Mouse (Mus musculus) naive thymus-derived CD4-positive, alpha-beta T cell, adult 2 months (primary cell): ENCODE measurements at regions not wholly inside any gene's neighbourhood (a gene's known extent, or its start where the extent isn't known, plus 50 kb on each side); places are given as distances from the start of the nearest gene placed in this dataset.
A peak's percentile ranks its signal among the peaks of the same experiment; 100 is the strongest.

Experiments used
- DNase-seq: peaks from one replicate; pipeline ENCODE4 v3.0.0-alpha.2; 2011; ENCODE audit warnings: low read depth

- no peak for DNase-seq
Measured at GRCm38 (mm10) chr10:68378212-68378611, 99.7 kb upstream of the Arid5b start.

DNA sequence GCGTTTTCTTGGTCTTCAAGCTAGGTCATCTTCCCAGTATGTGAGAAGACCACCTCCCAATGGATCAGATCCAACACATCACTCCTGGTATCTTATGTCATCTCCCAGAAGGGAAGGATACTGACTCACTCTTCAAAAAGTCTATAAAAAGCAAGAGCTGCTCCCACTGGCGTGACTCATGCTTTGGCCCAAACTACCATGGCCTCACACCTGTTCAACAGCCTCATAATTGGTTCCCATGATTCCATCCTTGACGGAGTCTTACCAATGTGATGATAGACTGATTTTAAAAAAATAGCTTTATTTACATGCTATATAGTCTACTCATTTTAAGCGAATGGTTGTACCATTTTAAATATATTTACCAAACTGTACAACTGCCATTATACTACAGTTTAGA, 98.9 kb upstream of the Arid5b start:
- DNase-seq: no peak

DNA sequence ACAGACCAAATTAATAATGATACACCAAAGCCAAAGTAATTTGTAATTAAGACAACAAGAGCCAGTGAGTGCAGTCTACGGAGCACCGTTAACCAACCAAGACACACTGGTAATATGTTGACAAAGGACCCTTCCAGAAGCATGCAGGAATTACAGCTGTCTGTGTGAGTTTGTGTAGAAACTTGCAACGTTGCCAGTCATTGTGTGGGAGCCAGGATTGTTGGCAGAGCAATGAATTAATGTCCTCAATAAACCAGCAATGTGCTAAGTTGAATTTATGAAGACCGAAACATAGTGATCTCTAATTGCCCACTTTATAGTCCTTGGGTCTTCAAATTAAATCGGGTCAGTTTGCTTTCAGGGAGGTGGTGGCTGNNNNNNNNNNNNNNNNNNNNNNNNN, 95.3 kb upstream of the Arid5b start:
- no peak for DNase-seq

GRCm38 (mm10) chr10:68371785-68372184, 93.2 kb upstream of the Arid5b start:
- DNase-seq: no peak

GRCm38 (mm10) chr10:68370986-68371385, 92.4 kb upstream of the Arid5b start:
- no peak for DNase-seq

GRCm38 (mm10) chr10:68366796-68367195, 88.3 kb upstream of the Arid5b start:
- no peak for DNase-seq

GRCm38 (mm10) chr10:68360765-68361483, 82.4 kb upstream of the Arid5b start:
- DNase-seq: no peak

DNA sequence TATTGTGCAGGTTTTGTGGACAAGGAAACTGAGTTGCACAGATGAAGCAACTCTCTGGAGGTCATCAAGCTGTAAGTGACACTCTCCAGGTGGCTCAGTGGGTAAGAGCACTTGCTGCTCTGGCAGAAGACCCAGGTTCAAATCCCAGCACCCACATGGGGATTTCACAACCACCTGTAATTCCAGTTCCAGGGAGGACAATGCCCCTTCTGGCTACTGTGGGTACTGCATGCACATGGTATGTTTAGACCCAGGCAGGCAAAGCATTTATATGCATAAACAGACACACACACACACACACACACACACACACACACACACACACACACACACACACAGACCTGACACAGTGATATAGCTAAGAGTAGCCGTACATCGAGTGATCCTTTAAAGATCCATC, 80.6 kb upstream of the Arid5b start:
- peak; percentile 20 for DNase-seq

- peak; percentile 46 for DNase-seq
Measured at GRCm38 (mm10) chr10:68356973-68357372, 78.4 kb upstream of the Arid5b start.

DNA sequence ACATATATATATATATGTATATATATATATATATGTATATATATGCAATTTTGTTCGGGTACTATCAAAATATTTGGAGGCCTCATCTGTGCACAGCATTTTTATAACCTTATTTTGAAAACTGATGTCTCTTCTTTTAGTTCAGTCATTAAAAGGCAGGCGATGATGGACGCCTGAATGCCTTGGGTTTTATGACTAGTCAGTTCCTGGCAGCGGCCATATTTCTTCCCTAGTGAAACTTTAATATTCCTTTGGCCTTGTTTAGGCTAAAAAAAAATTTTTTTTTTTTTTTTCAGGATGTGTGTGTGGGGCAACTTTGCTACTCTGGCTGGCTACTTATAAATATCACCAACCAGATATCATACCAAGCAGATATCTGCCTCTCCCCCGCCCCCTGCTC, 78.0 kb upstream of the Arid5b start:
- DNase-seq: no peak

DNA sequence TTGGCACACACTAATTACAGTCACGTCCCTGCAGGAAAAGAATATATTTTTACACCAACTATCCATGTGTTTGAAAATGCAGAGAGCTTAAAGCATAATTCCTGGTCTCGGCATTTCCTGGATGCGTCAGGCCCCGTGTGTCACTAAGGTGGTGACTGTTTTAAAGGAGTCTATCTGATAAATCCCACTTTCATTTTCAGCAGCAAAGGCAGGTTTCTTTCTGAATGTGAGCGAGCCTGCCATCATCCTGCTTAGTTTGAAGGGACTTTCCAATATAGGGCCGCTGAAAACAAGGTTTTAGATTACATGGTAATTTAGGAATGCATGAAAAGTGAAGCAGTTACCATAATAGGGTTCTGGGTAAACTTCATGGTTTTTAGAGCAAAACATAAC, 77.5 kb upstream of the Arid5b start:
- peak; percentile 6 for DNase-seq

DNA sequence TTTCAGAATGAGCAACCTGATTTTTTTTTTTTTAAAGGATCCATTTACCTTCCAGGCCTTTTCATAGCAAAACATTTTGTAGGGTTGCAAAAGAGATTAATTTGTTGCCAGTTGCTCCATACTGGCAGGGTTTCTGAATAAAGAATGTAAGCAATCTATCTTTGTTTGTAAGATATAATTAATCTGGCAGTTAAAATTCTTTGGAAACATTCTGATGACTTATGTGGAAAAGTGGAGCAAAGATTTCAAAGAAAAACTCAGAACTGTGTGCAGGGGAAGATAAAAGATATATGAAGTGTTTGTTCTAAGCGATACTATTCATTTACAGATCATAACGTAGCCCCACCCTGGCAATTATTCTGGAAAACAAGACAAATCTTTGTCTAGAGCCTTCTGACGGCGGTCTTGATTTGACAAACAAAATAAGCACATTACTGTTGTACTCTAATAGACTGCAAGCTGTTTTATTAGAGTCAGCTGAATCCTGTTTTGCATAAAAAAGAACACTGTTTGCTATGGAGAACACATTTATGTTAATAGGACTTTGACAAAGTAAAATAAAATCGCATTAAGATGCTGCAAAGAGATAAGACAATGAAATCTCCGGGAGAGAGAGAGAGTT, 77.0 kb upstream of the Arid5b start:
- DNase-seq: no peak

- DNase-seq: peak; percentile 12
Measured at GRCm38 (mm10) chr10:68354335-68355231, 76.0 kb upstream of the Arid5b start.

GRCm38 (mm10) chr10:68353692-68354232, 75.2 kb upstream of the Arid5b start:
- DNase-seq: no peak

DNA sequence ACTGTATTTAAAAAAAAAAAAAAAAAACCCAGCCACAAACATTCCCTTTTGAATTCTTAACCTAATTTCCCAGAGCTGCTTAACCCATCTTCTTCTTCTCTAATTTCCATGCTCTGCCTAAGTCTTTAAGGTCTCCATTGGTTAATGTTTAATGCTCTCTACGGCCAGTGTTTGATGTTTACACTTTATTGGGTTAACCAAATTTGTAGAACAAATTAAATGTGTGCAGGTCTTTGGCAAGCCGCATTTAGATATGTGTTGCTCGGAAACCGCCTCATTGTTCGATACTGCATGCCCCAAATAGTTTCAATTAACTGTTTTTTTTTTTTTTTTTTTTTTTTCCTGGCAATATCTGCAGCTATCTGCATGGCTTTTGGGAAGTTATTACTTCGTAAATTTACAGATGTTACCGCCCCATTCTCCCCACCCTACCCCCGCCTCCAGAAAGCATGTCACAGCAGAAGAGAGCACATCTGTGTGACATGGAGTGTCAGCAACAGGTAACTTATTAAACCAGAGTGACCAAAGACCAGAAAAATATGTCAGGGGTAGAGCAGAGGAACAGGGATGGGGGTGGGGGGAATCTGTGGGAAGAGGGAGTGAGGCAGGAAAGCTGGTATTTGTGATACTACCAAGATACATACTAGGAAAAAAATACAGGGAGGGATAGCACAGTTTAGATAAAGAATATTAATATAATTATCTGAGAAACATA, 73.5 kb upstream of the Arid5b start:
- DNase-seq: no peak

GRCm38 (mm10) chr10:68351441-68351840, 72.9 kb upstream of the Arid5b start:
- no peak for DNase-seq

DNA sequence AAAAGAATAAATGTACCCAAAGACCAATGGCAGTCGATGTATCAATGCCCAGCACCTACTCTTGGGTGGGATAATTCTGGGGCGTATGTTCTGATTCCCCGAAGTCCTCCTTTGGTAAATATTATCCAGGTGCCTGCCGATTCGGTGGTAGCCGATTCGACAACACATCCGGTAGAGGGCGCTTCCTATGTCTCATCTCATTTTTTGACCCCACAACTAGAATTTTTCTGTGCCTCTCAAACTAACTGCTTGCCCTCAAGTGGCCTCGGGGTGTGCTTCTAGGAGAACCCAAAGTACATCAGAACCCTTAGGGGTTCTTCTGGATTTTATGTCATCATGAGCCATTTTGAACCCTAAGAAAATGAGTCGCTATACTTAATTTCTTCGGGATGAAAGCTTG, 72.3 kb upstream of the Arid5b start:
- no peak for DNase-seq

DNA sequence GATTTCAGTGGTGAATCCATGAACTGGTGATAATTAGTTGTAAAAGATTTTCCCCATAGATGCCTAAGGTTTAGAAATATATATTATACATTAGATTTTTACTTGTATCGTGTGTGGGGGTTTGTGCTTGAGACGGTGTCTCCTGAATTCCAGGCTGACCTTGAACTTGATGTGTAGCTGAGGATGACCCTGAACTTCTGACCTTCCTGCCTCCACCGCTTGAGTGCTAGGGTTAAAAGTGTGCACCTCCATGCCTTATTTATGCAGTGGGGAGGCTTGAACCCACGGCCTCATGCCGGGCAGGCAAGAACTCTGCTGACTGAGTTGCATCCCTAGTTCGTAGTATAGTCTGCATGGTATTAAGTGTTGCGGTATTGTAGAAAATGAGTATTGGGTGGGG, 69.3 kb upstream of the Arid5b start:
- DNase-seq: no peak

DNA sequence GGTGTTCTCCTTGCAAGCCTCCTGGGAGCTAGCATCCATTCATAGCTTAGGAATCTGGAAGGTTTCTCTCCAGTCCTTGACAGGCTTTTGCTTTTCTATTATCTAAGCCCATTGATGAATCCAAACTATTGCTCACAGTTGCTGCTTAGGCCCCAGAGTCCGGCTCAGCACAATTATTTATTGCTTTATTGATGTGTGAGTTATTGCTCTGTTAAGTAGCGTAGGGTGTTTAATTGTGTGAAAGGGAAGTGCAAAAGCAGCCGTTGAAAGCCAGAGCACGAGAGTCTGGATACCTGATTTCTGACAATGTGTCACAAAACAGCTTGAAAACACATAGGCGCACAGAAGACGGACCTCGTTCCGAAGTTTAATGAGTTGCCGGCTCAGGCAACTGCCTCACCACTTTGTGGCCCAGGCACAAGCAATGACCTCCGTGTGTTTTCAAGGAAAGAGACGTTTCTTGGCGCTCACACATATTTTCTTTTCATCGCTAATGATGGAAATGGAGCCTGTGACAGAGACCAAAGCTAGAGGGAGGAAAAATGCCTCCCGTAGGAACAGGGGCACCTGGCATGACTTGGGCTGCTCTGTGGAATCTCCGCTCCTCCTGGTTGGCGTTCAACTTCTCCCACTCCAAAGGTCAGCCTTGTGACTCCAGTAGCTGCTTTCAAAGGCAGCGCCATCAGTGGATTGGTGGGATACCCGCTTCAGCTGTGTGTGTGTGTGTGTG, 66.6 kb upstream of the Arid5b start:
- no peak for DNase-seq

GRCm38 (mm10) chr10:68344211-68344610, 65.7 kb upstream of the Arid5b start:
- no peak for DNase-seq

DNA sequence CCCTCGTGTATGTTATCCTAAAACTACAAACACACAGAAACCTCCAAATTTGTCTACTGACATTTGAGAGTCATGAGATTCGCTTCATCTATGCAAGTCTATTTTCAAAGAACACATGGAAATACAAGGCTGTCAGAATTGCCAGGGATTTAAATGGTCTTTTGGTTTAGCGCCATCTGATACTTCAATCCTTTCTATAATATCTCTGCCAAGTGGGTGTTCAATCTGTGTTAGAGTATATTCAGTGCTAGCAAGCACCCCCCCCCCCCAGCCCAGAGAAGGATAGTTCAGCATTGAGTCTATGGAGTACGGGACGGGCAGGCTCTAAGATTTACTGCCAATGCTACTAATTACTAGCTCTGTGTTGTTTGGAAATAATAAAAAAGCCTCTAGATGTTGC, 55.5 kb upstream of the Arid5b start:
- no peak for DNase-seq
